Mouse (Mus musculus) midbrain, embryonic 15.5 days (tissue): ENCODE results near the gene Map7d1. TPM values are rescaled to one million over a fixed set of nuclear protein-coding genes. Genes with fewer than 3 reads are reported as not detected.

Source experiments
- ATAC-seq: fragments of 200-750 bp; cut with Nextera tagmentation; replicated peaks from 2 replicates; pipeline ENCODE4 v1.8.0; 2017; ENCODE audit warnings: moderate TSS enrichment
- H3K27ac ChIP-seq: fragments of 300-500 bp; sonication (generic); 2 replicates; pipeline ENCODE4 v1.5.1; 2015; ENCODE audit warnings: mild to moderate bottlenecking, inconsistent platforms
- H3K27me3 ChIP-seq: fragments of 300-500 bp; sonication (generic); replicated peaks from 2 replicates; pipeline ENCODE4 v1.6.1; 2015; ENCODE audit warnings: inconsistent platforms
- H3K36me3 ChIP-seq: fragments of 300-500 bp; sonication (generic); replicated peaks from 2 replicates; pipeline ENCODE4 v1.6.1; 2015; ENCODE audit warnings: inconsistent platforms
- H3K4me1 ChIP-seq: fragments of 300-500 bp; sonication (generic); 2 replicates; pipeline ENCODE4 v1.6.1; 2015; ENCODE audit warnings: inconsistent platforms
- H3K4me2 ChIP-seq: fragments of 300-500 bp; sonication (generic); 2 replicates; pipeline ENCODE4 v1.6.1; 2015; ENCODE audit warnings: inconsistent platforms, mild to moderate bottlenecking, moderate library complexity
- H3K4me3 ChIP-seq: fragments of 300-500 bp; sonication (generic); 2 replicates; pipeline ENCODE4 v1.5.1; 2015; ENCODE audit warnings: mild to moderate bottlenecking, inconsistent platforms
- H3K9ac ChIP-seq: fragments of 300-500 bp; sonication (generic); 2 replicates; pipeline ENCODE4 v1.6.1; 2015; ENCODE audit warnings: mild to moderate bottlenecking, inconsistent platforms
- H3K9me3 ChIP-seq: fragments of 300-500 bp; sonication (generic); 2 replicates; pipeline ENCODE4 v1.6.1; 2016; ENCODE audit warnings: inconsistent platforms
- WGBS: fragments of 180-500 bp; shearing (Covaris S2); methylation state at CpG from one replicate; pipeline ENCODE4 v1.1.7; 2015; ENCODE audit warnings: mixed read lengths; 5-methylcytosine and 5-hydroxymethylcytosine counted together
- polyA plus RNA-seq: library from polyadenylated mRNA; unstranded; fragments of >200 nt; fragmentation: Nextera tagmentation; extraction: Ambion mirVana; gene quantifications from 2 replicates; pipeline ENCODE4 v1.2.1, GENCODE M21; 2015

Gene Map7d1
- polyA plus RNA-seq, 1 experiment from 2014 or later = 85.4 TPM

DNA sequence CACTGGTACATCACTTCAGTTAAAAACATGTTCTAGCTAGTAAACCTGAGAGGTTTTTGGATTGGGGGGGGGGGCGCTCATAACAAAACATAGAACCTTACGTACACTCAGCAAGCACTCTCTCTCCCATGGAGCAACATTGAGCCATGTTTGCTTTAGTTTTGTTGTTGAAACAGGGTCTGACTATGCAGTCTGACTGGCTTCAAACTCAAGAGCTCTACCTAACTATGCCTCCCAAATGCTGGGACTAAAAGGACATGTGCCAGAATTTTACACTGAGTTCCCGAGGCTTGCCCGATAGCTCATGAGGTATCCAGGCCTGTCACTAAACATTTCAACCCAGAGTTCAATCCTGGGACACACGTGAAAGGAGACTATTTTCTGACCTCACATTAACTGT, 73.1 kb downstream of the Map7d1 start:
- WGBS = 87% methylated on average over 5 of the region's 5 CpGs
- H3K9me3 ChIP-seq = no peaks in the 10 kb centered on the region
- H3K27me3 ChIP-seq = no peaks in the 10 kb centered on the region
- H3K4me2 ChIP-seq = no peak overlapping the region
- no peak overlapping the region for H3K27ac ChIP-seq
- no peak overlapping the region for H3K9ac ChIP-seq
- peaks cover 17% of the 10 kb centered on the region; the same call in 1 of the 2 replicates for H3K36me3 ChIP-seq
- no peaks in the 10 kb centered on the region for H3K4me1 ChIP-seq
- ATAC-seq = no peak
- H3K4me3 ChIP-seq = no peak overlapping the region

Other genes with a start within 250 kb of the Map7d1 start
- 0.60 and 0.74 TPM in 2 replicates for gene Csf3r, start 231.8 kb downstream of the Map7d1 start, polyA plus RNA-seq
- gene Mrps15, start 209.4 kb downstream of the Map7d1 start, polyA plus RNA-seq = 130 and 131 TPM in 2 replicates
- gene Oscp1, start 197.8 kb downstream of the Map7d1 start, polyA plus RNA-seq = 43.7 and 47.7 TPM in 2 replicates
- 48.7 and 53.0 TPM in 2 replicates for gene Lsm10, start 159.7 kb downstream of the Map7d1 start, polyA plus RNA-seq
- gene Stk40, start 152.4 kb downstream of the Map7d1 start, polyA plus RNA-seq = 34.4 and 35.2 TPM in 2 replicates
- 11.8 and 12.0 TPM in 2 replicates for gene Eva1b, start 108.6 kb downstream of the Map7d1 start, polyA plus RNA-seq
- 1.3 TPM in 2 replicates for gene Sh3d21, start 92.9 kb downstream of the Map7d1 start, polyA plus RNA-seq
- 140 and 150 TPM in 2 replicates for gene Thrap3, start 53.6 kb downstream of the Map7d1 start, polyA plus RNA-seq
- gene Trappc3, start 6.0 kb upstream of the Map7d1 start, polyA plus RNA-seq = 184 and 188 TPM in 2 replicates
- gene Col8a2, start 30.4 kb upstream of the Map7d1 start, polyA plus RNA-seq = 2.6 and 2.9 TPM in 2 replicates
- gene Adprhl2, start 65.4 kb upstream of the Map7d1 start, polyA plus RNA-seq = 94.6 and 99.9 TPM in 2 replicates
- 11.8 and 15.1 TPM in 2 replicates for gene Tekt2, start 69.3 kb upstream of the Map7d1 start, polyA plus RNA-seq
- gene Ago3, start 173.2 kb upstream of the Map7d1 start, polyA plus RNA-seq = 18.0 and 18.6 TPM in 2 replicates
- 11.9 TPM in 2 replicates for gene Ago1, start 212.2 kb upstream of the Map7d1 start, polyA plus RNA-seq